Mouse (Mus musculus) megakaryocyte-erythroid progenitor cell, adult 5 weeks (primary cell): Measurements from ENCODE around the gene Olfr482. TPM values are rescaled to one million over a fixed set of nuclear protein-coding genes. Genes with fewer than 3 reads are reported as not detected.

Experiments used
- polyA plus RNA-seq: library from polyadenylated mRNA; stranded (reverse); fragments of >175 nt; gene quantifications from 2 replicates; pipeline ENCODE4 v1.2.3, GENCODE M21; 2012

The Olfr482 gene
- not detected in 2 replicates for polyA plus RNA-seq

GRCm38 (mm10) chr7:108097486-108097885 lies at the start of gene Olfr482:
Gene Olfr482 (minus strand): TSS chr7:108097586.

GRCm38 (mm10) chr7:108127349-108127748 lies 30.0 kb upstream of the Olfr482 start, which contains the start of gene Olfr484:
Gene Olfr484 (minus strand): TSS chr7:108127449.

GRCm38 (mm10) chr7:108100549-108100948 lies 3.2 kb upstream of the Olfr482 start, which contains the start of gene Olfr483:
Gene Olfr483 (plus strand): TSS chr7:108100849.

GRCm38 (mm10) chr7:108079555-108079954 lies 17.8 kb downstream of the Olfr482 start, which contains the start of gene Olfr481:
Gene Olfr481 (plus strand): TSS chr7:108079855.

GRCm38 (mm10) chr7:108067246-108067645 lies 30.1 kb downstream of the Olfr482 start, which contains the start of gene Olfr480:
Gene Olfr480 (minus strand): TSS chr7:108067346.

GRCm38 (mm10) chr7:108050393-108050792 lies 47.0 kb downstream of the Olfr482 start, which contains the start of gene Olfr479:
Gene Olfr479 (plus strand): TSS chr7:108050693.

Other genes starting within 250 kb of the Olfr482 start
- not detected in 2 replicates for gene Olfr472, start 199.7 kb downstream of the Olfr482 start, polyA plus RNA-seq
- gene Olfr473, start 167.1 kb downstream of the Olfr482 start, polyA plus RNA-seq, result not detected in 2 replicates
- not detected in 2 replicates for gene Olfr474, start 142.9 kb downstream of the Olfr482 start, polyA plus RNA-seq
- not detected in 2 replicates for gene Olfr476, start 132.8 kb downstream of the Olfr482 start, polyA plus RNA-seq
- gene Olfr477, start 110.9 kb downstream of the Olfr482 start, polyA plus RNA-seq, result not detected in 2 replicates
- gene Olfr478, start 63.6 kb downstream of the Olfr482 start, polyA plus RNA-seq, result not detected in 2 replicates
- not detected in 2 replicates for gene Olfr479, start 46.9 kb downstream of the Olfr482 start, polyA plus RNA-seq
- gene Olfr480, start 30.2 kb downstream of the Olfr482 start, polyA plus RNA-seq, result not detected in 2 replicates
- not detected in 2 replicates for gene Olfr481, start 17.7 kb downstream of the Olfr482 start, polyA plus RNA-seq
- not detected in 2 replicates for gene Olfr483, start 3.3 kb upstream of the Olfr482 start, polyA plus RNA-seq
- gene Olfr484, start 29.9 kb upstream of the Olfr482 start, polyA plus RNA-seq, result not detected in 2 replicates
- not detected in 2 replicates for gene Olfr485, start 62.3 kb upstream of the Olfr482 start, polyA plus RNA-seq
- not detected in 2 replicates for gene Olfr486, start 75.2 kb upstream of the Olfr482 start, polyA plus RNA-seq
- gene Olfr487, start 117.0 kb upstream of the Olfr482 start, polyA plus RNA-seq, result not detected in 2 replicates
- gene Olfr488, start 160.8 kb upstream of the Olfr482 start, polyA plus RNA-seq, result not detected in 2 replicates
- gene Olfr490, start 191.3 kb upstream of the Olfr482 start, polyA plus RNA-seq, result not detected in 2 replicates
- gene Olfr491, start 215.9 kb upstream of the Olfr482 start, polyA plus RNA-seq, result not detected in 2 replicates
- gene Olfr492, start 226.1 kb upstream of the Olfr482 start, polyA plus RNA-seq, result not detected in 2 replicates
- not detected in 2 replicates for gene Olfr493, start 249.4 kb upstream of the Olfr482 start, polyA plus RNA-seq